26 mouse cellular contexts compared by ENCODE assay signal in genomic region chr1:97877037-97877436, GRCm38 (mm10).
A peak's percentile ranks its signal among the peaks of the same experiment; 100 is the strongest.
DNase-seq lines count a peak whose midpoint lies in the region; ATAC-seq and TF ChIP-seq lines count a peak whose summit lies in the region.
"Had no signal": no experiment of that assay in that cellular context is flagged by ENCODE, and none has a peak within 500 bp of the region (broad histone marks: within the 10 kb centered on the region; RNA-seq: fewer than 3 reads in every experiment).

No protein-coding gene starts in this region.

- TF ChIP-seq POLR2A in MEL (IDR thresholded peaks at IDR 0.05; ENCODE audit: control insufficient read depth in 1 of 2, insufficient read depth in 1 of 2, low read depth in 1 of 2, low read length in 2 of 2, poor library complexity in 1 of 2) = no peak
- TF ChIP-seq POLR2A in thymus, adult 2 months (IDR thresholded peaks at IDR 0.05; ENCODE audit: control insufficient read depth, extremely low read depth, insufficient read depth, low read length, poor library complexity) = no peak

- TF ChIP-seq CTCF in kidney, postnatal 0 days (IDR thresholded peaks at IDR 0.05; ENCODE audit: low read depth) = peak; percentile 23; the same call in 1 of the 2 replicates
- peak; percentile 11; the same call in 1 of the 2 replicates for TF ChIP-seq CTCF in lung, postnatal 0 days (IDR thresholded peaks at IDR 0.05)
- TF ChIP-seq CTCF in MEL (IDR thresholded peaks at IDR 0.05 in 2 of 3, conservative IDR thresholded peaks at IDR 0.05 in 1 of 3; ENCODE audit: control insufficient read depth in 1 of 3, insufficient read depth in 1 of 3, low read depth in 2 of 3, low read length in 3 of 3, poor library complexity in 1 of 3, severe bottlenecking in 1 of 3) = peak in 2 of 3 experiments; percentile 11 to 47; a peak in 1 of 6 replicates
- TF ChIP-seq CTCF in thymus, adult 2 months (IDR thresholded peaks at IDR 0.05; ENCODE audit: borderline replicate concordance, control insufficient read depth, extremely low read depth, insufficient read depth, low read length, poor library complexity) = no peak

- H3K9me3 ChIP-seq in kidney, postnatal 0 days (replicated peaks; ENCODE audit: low read length) = no peaks in the 10 kb centered on the region
- no peaks in the 10 kb centered on the region for H3K9me3 ChIP-seq in lung, postnatal 0 days (ENCODE audit: low read length)
- H3K9me3 ChIP-seq in MEL (replicated peaks; ENCODE audit: insufficient read depth, low read length) = no peaks in the 10 kb centered on the region
- H3K9me3 ChIP-seq: embryonic facial prominence, embryonic 10.5 days; hindbrain, embryonic 15.5 days; limb, embryonic 15.5 days; stomach, embryonic 15.5 days had no signal

- TF ChIP-seq RAD21 in MEL (IDR thresholded peaks at IDR 0.05; ENCODE audit: low read depth, low read length) = peak; percentile 16

- no peak for DNase-seq in kidney, postnatal 0 days (ENCODE audit: low spot score)
- no peak for DNase-seq in kidney, adult 9 months
- no peak for DNase-seq in lung, postnatal 0 days (ENCODE audit: low spot score)
- no peak for DNase-seq in lung, postnatal 4 days
- peak; percentile 12 for DNase-seq in MEL (ENCODE audit: low read depth, low spot score)
- no peak for DNase-seq in thymus, adult 2 months
- no peak for DNase-seq in cerebellum, adult 9-10 months
- DNase-seq: adrenal gland, postnatal 36 days; cerebellum, adult 11 months; cerebellum, postnatal 10 days; gastrocnemius, postnatal 36 days; heart, postnatal 4 days; kidney, postnatal 36 days; left cerebral cortex, postnatal 4 days; lung, adult 18-20 months; right cerebral cortex, adult 18-20 months; right cerebral cortex, postnatal 4 days; thymus, adult 18-20 months; thymus, postnatal 4 days had no signal

- H3K4me3 ChIP-seq in kidney, postnatal 0 days (replicated peaks; ENCODE audit: low read depth, low read length) = no peak overlapping the region
- H3K4me3 ChIP-seq in lung, postnatal 0 days (ENCODE audit: low read depth, low read length) = no peak overlapping the region
- H3K4me3 ChIP-seq in MEL (ENCODE audit: control insufficient read depth in 1 of 2, insufficient read depth in 1 of 2, low read depth in 2 of 2, low read length in 2 of 2) = no peak overlapping the region
- H3K4me3 ChIP-seq in thymus, adult 2 months (ENCODE audit: control insufficient read depth, insufficient read depth, low read length) = no peak overlapping the region
- H3K4me3 ChIP-seq: embryonic facial prominence, embryonic 10.5 days; hindbrain, embryonic 15.5 days; limb, embryonic 15.5 days; stomach, embryonic 15.5 days had no signal

- ATAC-seq in kidney, postnatal 0 days (replicated peaks; ENCODE audit: low FRiP score, low read depth) = no peak
- no peak for ATAC-seq in lung, postnatal 0 days
- ATAC-seq: forebrain, embryonic 16.5 days; midbrain, embryonic 16.5 days had no signal

- no peak overlapping the region for H3K4me2 ChIP-seq in kidney, postnatal 0 days (ENCODE audit: low read length)
- H3K4me2 ChIP-seq in lung, postnatal 0 days (replicated peaks; ENCODE audit: low read depth, low read length) = no peak overlapping the region
- H3K4me2 ChIP-seq: hindbrain, embryonic 15.5 days; limb, embryonic 15.5 days; stomach, embryonic 15.5 days had no signal

- no peak overlapping the region for H3K27ac ChIP-seq in kidney, postnatal 0 days
- no peak overlapping the region for H3K27ac ChIP-seq in lung, postnatal 0 days (ENCODE audit: low read length)
- H3K27ac ChIP-seq in MEL (ENCODE audit: control insufficient read depth, low read depth, low read length) = no peak overlapping the region
- no peak overlapping the region for H3K27ac ChIP-seq in thymus, adult 2 months (ENCODE audit: control insufficient read depth, insufficient read depth, low read length)
- H3K27ac ChIP-seq: embryonic facial prominence, embryonic 10.5 days; hindbrain, embryonic 15.5 days; limb, embryonic 15.5 days; macrophage; stomach, embryonic 15.5 days had no signal

- H3K79me2 ChIP-seq in MEL (ENCODE audit: control insufficient read depth, insufficient read depth, low read length, poor library complexity) = no peaks in the 10 kb centered on the region

- no peak for TF ChIP-seq EP300 in lung, postnatal 0 days (IDR thresholded peaks at IDR 0.05)
- TF ChIP-seq EP300 in MEL (IDR thresholded peaks at IDR 0.05; ENCODE audit: low read depth in 1 of 2, low read length in 2 of 2) = no peak

- H3K4me1 ChIP-seq in kidney, postnatal 0 days (replicated peaks; ENCODE audit: insufficient read depth, low read length) = no peaks in the 10 kb centered on the region
- no peaks in the 10 kb centered on the region for H3K4me1 ChIP-seq in lung, postnatal 0 days (ENCODE audit: insufficient read depth, low read depth, low read length)
- H3K4me1 ChIP-seq in MEL (ENCODE audit: control insufficient read depth in 1 of 2, insufficient read depth in 2 of 2, low read length in 2 of 2) = no peaks in the 10 kb centered on the region
- no peaks in the 10 kb centered on the region for H3K4me1 ChIP-seq in thymus, adult 2 months (replicated peaks; ENCODE audit: control insufficient read depth, insufficient read depth, low read length)
- H3K4me1 ChIP-seq: embryonic facial prominence, embryonic 10.5 days; hindbrain, embryonic 15.5 days; limb, embryonic 15.5 days; stomach, embryonic 15.5 days had no signal

- H3K27me3 ChIP-seq in kidney, postnatal 0 days (ENCODE audit: insufficient read depth, low read length) = no peaks in the 10 kb centered on the region
- no peaks in the 10 kb centered on the region for H3K27me3 ChIP-seq in lung, postnatal 0 days (replicated peaks; ENCODE audit: insufficient read depth, low read length)
- H3K27me3 ChIP-seq in MEL (ENCODE audit: control insufficient read depth in 1 of 2, insufficient read depth in 2 of 2, low read length in 2 of 2) = no peaks in the 10 kb centered on the region
- no peaks in the 10 kb centered on the region for H3K27me3 ChIP-seq in thymus, adult 2 months (ENCODE audit: control insufficient read depth, insufficient read depth, low read length)
- H3K27me3 ChIP-seq: hindbrain, embryonic 15.5 days; limb, embryonic 15.5 days; stomach, embryonic 15.5 days had no signal

- H3K36me3 ChIP-seq in kidney, postnatal 0 days (ENCODE audit: insufficient read depth, low read length) = no peaks in the 10 kb centered on the region
- no peaks in the 10 kb centered on the region for H3K36me3 ChIP-seq in lung, postnatal 0 days (ENCODE audit: insufficient read depth, low read length)
- H3K36me3 ChIP-seq in MEL (ENCODE audit: control insufficient read depth in 1 of 2, insufficient read depth in 2 of 2, low read length in 2 of 2) = no peaks in the 10 kb centered on the region
- no peaks in the 10 kb centered on the region for H3K36me3 ChIP-seq in thymus, adult 2 months (ENCODE audit: control insufficient read depth, insufficient read depth, low read length)
- H3K36me3 ChIP-seq: embryonic facial prominence, embryonic 10.5 days; hindbrain, embryonic 15.5 days; limb, embryonic 15.5 days; stomach, embryonic 15.5 days had no signal

- no peak overlapping the region for H3K9ac ChIP-seq in kidney, postnatal 0 days (ENCODE audit: low read depth, low read length)
- H3K9ac ChIP-seq in lung, postnatal 0 days (replicated peaks; ENCODE audit: low read depth) = no peak overlapping the region
- H3K9ac ChIP-seq in MEL (ENCODE audit: control insufficient read depth, low read depth, low read length, poor library complexity, severe bottlenecking) = no peak overlapping the region
- H3K9ac ChIP-seq: hindbrain, embryonic 15.5 days; limb, embryonic 15.5 days; stomach, embryonic 15.5 days had no signal

TF ChIP-seq in MEL, 35 proteins besides CTCF, POLR2A, EP300 and RAD21:
- peak; percentile 22 for TF ChIP-seq SMC3 (IDR thresholded peaks at IDR 0.05; ENCODE audit: low read depth, low read length)
- TF ChIP-seq ZNF384 (IDR thresholded peaks at IDR 0.05; ENCODE audit: low read depth, low read length) = peak; percentile 77
- TF ChIP-seq UBTF (IDR thresholded peaks at IDR 0.05; ENCODE audit: borderline replicate concordance, insufficient read depth, low read depth, low read length) = no peak
